Mouse (Mus musculus) layer of hippocampus, postnatal 36 days (tissue): ENCODE measurements around the gene Slc16a8. TPM values are rescaled to one million over a fixed set of nuclear protein-coding genes. Genes with fewer than 3 reads are reported as not detected.
"Not testable (repeated sequence)": the region's sequence is repeated elsewhere in the genome, so short reads cannot be mapped to it uniquely, and the experiment has no call there.

Experiments used
- DNase-seq, 2 experiments: peaks; one replicate each; pipeline ENCODE4 v3.0.0; 2022
- total RNA-seq, 2 experiments: library from RNA; stranded (reverse); gene quantifications; 2 replicates each; pipeline ENCODE4 v1.2.3; 2021

The Slc16a8 gene
- total RNA-seq, 2 experiments from 2014 or later, result 0.30 TPM; not detected in 1

DNA sequence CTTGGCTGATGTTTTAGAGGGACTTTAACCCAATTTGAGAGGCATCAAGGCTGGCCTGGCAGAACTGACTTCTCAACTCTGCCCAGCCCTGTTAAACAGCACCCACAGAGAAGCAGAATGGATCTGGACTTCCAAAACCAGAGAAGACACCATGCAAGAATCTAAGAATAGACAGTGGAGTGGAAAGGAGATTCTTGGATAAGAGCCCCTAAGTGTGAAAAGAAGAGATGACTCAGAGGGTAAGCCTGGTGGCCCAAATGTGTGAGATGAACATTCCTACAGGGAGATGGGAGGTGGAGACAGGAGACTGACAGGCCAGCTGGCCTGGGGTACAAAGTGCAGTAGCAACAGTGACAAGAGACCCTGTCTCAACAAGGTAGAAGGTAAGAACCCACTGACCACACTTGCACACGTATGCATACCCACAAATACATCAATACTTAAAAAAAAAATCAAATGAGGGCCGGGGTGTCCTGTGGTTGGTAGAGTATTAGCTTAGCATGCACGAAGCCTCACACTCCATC lies 8.3 kb upstream of the Slc16a8 start:
- no peak for DNase-seq

DNA sequence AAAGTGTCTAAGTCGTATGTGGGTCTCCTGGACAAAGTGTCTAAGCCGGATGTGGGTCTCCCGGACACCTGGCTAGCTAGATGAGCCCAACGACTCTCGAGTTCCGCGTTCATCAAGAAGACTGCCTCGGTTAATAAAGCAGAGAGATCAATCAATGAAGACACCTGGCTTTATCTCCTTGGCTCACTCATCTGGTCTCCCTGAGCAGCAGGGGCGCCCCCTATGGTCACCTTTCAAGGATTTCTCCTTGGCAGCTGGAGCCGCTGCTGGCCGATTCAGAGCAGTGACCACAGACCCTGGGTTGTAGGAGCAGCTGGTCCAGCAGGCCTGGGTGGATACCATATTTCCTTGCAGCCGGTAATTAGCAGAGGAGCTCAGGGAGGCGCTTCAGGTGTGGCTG lies 7.8 kb upstream of the Slc16a8 start:
- no peak for DNase-seq

DNA sequence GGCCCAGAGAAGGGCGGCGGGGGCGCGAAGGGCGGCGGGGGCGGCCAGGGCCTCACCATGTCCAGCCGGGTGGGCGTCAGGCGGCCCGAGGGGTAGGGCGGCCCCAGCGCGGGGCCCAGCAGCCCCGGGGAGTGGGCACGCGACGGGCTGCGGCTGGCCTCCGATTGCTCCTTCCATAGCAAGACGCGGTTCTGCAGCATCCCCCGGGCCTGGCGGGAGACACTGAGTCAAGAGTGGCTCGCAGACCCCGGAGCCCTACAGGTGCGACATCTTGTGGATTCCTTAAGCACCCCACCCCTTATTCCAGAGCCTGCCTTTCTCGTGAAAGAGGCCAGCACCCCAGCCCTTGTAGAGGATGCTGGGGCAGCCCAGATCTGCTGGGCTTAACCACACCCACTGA lies 7.2 kb upstream of the Slc16a8 start:
- DNase-seq, result no peak

- DNase-seq, result peak; percentile 30 to 35
Observed at GRCm38 (mm10) chr15:79261095-79261725, 6.6 kb upstream of the Slc16a8 start.

DNA sequence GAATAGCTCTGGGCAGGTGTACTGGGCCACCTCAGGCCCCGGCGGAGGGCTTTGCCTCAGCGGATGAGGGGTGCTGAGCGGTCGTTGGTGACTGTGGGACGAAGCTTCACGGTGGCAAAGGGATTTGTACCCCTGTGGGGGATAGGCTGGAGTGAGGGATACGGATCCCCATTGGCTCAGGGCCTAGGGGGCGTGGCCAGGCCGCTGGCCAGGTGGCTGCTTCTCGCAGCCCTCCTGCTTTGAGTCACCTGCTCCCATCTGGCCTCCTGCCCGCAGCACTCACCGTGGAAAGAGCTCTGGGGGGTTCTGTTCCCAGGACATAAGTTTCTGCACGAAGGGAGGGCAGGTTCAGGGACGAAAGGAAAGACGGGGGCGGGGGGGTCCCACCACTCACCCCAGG lies 4.0 kb upstream of the Slc16a8 start:
- DNase-seq, result no peak

DNA sequence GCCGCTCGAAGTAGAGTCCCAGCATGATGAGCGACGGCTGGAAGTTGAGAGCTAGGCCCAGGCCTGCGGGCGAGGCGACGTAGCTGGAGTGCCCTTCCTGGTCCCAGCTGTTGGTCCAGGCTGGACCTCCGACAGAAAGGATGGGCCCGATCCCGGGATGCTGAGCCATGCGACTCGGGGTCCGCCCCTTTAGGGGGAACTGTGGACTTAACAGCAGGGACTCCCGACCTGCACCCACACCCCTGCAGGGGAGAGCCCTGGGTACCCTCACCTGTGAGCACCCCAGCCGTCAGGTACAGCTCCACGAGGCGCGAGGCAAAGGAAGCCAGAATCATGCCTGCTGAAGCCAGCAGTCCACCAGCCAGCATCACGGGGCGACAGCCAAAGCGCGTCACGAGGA lies 2.0 kb downstream of the Slc16a8 start:
- DNase-seq, result no peak

GRCm38 (mm10) chr15:79251781-79252491 lies 2.6 kb downstream of the Slc16a8 start:
- peak in 1 of 2 experiments; percentile 26 for DNase-seq

- DNase-seq, result no peak
Observed at GRCm38 (mm10) chr15:79251168-79251567, 3.4 kb downstream of the Slc16a8 start.

DNA sequence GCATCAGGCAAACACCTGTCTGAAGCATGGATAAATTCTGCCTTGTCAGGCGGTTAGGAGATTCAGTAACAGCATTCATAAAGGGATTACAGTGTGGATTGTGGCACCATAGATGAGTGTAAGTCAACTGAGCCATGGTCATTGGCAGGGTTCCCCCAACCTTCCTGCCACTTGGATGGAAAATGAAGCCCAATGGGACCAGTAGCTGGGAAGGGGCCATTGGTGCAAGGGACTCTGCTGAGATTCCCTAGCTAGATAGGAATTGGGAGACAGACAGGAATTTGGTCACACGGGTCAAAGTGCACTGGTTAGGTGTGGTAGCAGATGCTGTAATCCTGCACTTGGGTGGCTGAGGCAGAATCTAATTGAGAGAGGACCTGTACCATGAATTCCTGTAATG lies 4.3 kb downstream of the Slc16a8 start:
- DNase-seq, result no peak

DNA sequence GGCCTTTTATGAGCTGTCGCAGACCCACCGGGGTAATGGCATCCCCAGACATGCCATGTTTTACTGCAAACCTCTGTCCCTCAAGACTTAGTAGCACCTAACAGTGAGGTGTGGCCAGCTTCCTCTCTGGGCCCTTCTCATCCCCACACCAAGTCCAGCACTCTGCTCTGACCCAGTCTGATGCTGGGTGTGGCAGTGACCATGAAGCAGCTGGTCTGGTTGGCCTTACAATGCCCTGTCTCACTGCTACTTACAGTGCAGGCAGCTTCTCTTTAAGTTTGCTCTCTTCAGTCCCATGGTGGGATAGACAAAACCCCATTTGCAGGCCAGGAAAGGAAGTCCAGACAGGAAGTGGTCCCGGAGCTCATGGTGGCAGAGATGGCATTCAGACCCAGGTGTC lies 9.2 kb downstream of the Slc16a8 start:
- DNase-seq, result no peak

DNA sequence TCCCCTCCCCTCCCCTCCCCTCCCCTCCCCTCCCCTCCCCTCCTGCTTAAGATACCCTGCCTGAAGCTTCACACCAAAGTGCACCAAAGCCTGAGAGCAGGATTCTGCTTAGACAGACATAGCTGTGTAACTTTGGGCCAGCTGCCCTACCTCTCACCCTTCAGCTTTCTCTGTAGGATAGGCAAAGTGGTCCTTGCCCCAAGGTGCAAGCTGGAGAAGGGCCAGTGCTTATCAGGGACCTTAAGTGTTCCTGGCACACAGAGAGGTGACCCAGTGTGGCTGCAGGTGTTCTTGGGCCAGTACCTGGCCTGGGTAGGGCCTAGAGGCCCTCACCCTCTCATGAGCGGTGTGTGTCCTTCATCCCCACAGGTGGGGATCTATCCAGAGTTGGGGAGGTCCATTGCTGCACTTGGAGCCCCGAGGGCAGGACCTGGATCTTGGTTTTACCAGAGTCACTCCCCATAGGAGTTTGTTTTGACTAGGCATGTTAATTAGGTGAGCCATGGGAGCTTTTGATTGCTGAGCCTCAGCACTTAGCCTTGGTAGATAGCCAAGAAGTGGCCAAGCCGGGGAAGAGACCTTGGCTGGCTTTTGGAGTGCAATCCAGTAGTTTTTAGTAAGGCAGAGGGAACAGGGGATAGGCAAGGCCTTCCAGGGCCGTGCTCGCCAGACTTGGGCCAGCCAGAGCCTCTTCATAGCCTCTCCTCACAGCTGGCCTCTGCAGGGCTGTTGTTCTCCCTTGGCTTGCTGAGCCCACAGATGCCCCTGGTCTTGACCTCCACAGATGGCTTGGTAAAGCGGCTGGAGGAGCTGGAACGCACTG lies 10.3 kb downstream of the Slc16a8 start:
- no peak for DNase-seq

DNA sequence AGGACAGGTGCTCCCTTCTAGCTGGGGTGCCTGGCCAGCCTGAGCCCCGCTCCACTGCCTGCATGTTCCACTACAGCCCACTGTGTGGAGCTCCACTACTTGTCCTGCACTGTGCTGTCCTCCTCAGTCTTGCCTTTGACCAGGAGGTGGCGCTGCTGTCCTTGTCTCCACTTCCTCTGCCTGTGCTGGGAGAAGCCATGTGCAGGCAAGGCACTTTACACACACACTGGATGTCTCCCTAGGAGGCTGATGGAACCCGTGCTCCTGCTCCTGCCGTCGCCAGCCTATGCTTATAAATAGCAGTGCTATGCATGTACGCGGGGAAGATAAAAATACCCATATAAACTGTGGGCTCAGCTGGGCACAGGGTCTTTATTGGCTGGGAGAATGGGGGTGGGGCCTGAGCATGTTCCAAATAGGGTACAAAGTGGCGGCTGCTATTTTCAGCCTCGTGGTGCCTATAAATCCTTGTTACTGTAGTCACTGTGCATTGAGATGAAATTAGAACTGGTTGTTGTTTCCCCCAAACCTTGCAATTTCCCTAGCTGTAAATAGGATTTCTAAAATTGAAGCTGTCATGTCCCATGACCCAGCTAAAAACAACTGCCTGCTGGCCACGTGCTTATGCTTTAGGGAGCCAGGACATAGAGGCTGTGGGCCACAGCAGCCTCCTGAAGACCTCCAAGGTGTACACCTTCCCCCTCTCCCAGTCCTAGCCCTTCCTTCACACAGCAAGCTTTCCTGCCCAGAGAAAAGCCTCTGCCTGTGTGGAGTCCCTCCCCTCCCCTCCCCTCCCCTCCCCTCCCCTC lies 11.1 kb downstream of the Slc16a8 start:
- peak; percentile 96 to 97 for DNase-seq

- no peak for DNase-seq
Observed at GRCm38 (mm10) chr15:79242574-79243233, 11.9 kb downstream of the Slc16a8 start.

- DNase-seq, result no peak
Observed at GRCm38 (mm10) chr15:79238036-79238435, 16.5 kb downstream of the Slc16a8 start.

DNA sequence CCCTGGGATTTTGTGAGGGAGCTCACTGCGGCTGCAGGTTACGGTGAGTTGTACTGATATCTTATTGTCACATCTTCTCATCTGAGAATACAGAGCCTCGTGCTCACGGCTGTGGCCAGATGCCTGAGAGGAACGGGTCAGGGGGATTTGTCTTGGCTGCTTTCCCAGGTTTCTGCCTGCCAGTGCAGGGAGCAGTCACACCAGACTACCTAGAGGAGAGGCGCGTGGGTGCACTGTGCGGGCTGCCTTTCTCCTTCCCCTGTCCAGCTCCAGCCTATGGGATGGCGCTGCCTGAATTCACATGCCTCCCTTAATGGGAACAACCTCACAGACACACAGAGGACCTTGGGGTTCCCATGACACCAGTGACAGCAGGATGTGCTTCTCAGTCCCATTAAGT lies 19.3 kb downstream of the Slc16a8 start:
- DNase-seq, result no peak

DNA sequence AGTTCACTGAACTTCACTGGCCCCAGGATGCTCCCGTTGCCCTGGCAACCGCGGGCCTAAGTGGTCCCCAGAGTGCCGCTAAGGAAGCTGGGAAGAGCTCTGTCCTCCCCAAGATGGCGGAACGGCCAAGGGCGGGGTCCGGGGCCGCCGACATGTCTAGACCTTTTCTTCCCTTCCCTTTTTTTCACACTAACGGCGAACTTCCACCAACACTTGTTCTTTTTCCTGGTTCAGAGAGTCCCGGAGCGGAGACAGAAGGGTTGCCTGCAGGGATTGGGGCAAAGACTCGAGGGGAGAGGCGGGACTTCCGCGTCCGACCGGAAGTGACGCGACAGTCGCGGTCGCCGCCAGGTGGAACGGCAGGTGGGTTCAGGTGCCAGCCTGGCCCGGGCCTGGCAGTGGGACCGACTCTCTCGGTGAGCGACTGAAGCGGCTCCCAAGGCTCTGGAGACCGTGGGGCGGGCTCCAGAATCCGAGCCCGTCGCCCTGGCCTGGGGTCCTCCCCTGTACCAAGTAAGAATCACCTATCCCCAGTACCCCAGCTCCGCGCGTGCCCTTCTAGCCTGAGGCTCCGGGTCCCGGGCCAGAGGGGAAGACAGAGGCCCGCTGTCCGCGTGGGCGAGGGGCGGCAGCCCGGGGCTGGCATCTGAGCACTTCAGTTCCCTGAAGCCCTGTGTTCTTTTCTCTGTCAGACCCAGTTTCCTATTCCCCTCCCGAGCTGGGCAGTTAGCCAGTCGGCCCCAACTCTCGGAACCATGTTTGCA lies 25.3 kb downstream of the Slc16a8 start, which contains the start of the genes Pick1 and Gm49486:
Pick1 (plus strand) TSS at position 116 of the 764 bp plus-strand sequence.
Gm49486 (plus strand) TSS at position 334 of the 764 bp plus-strand sequence.
- DNase-seq, result peak; percentile 85 to 86

DNA sequence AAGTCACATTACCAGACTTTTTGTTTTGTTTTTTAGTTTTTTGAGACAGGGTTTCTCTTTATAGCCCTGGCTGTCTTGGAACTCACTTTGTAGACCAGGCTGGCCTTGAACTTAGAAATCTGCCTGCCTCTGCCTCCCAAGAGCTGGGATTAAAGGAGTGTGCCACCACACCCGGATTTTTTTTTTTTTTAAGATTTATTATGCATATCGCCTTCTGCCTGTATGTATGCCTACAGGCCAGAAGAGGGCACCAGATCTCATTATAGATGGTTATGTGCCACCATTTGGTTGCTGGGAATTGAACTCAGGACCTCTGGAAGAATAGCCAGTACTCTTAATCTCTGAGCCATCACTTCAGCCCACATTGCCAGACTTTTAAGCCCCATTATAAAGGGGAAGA lies 28.8 kb downstream of the Slc16a8 start:
- DNase-seq, result not testable (repeated sequence)

DNA sequence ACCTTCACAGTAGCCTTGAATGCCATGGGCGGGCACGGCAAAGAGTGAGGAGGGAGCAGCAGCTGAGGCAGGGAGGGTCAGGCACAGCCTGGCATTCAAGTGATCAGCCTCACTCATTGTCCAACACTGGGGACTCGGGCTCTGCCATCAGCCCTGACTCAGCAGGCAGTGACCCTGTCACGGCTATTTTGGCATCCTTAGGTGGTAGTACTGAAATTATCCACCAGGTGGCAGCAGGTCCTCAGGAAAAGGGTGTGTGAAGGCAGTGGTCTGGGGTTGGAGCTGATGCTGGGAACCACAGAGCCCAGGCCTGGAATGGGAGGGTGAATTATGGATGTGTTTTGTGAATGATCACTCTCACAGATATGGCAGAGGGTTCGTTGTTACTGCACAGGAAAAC lies 29.9 kb downstream of the Slc16a8 start:
- DNase-seq, result peak; percentile 79 to 85

DNA sequence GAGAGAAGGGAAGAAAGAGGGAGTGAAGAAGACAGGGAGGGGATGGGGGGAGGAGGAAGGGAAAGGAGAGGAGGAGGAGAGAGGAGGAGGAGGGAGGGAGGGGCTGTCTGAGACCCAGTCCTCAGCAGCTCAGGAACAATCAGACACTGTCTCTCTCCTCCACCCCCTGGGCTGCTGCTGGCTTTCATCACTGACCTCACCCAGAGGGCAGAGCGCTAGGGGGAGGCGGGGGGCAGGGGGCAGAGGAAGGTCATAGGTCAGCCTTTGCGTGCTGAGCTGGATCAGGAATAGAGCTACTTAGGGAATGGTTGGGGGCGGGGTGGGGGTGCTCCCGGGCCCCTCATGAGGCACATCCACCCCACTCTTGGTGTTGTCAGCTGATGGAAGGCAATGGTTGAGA lies 30.9 kb downstream of the Slc16a8 start:
- no peak for DNase-seq

DNA sequence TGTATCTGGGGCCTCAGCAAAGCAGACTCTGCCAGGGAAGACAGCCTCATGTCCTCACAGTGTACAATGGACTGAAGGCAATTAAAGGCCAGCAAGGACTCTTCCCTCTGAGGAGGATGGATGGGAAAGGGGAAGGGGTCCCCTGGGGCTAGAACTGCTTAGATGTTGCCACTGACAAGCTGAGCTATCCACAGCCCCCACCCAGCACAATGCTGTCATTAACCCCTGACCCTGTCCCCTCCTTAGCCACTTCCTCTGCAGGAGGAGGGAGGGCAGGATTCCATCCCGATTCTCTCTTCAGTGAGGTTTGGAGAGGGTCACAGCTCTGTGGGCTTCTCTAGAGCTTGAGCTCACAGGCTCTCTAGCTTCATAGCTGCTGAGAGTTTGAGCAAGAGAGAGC lies 35.0 kb downstream of the Slc16a8 start:
- DNase-seq, result no peak

GRCm38 (mm10) chr15:79216191-79216590 lies 38.4 kb downstream of the Slc16a8 start:
- DNase-seq, result no peak
